In the genomic region with DNA sequence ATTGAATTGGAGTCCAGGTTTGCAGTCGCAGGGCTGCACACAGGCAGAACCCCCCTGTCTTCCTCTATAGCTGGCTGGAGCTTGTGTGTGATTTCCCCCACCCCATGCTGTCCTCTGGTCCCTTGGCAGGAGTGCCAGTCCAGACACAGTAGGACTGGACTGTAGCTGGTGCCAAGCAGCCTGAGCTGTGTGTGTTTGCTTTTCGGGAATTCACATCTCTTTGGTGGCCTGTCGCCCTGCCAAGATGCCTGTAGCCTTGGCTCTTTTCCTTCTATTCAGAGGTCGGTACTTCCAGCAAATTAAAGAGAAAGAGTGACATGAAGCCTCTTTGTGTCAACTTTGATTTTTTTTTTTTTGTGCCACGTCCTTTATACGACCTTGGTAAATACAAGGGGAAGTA, we compare ENCODE assay signal across 8 mouse cellular contexts. TPM values are rescaled to one million over a fixed set of nuclear protein-coding genes. Genes with fewer than 3 reads are reported as not detected.
A peak's percentile ranks its signal among the peaks of the same experiment; 100 is the strongest.
DNase-seq lines count a peak whose midpoint lies in the region; ATAC-seq lines count a peak whose summit lies in the region.

No protein-coding gene starts in this region.

- peaks cover 47% of the 10 kb centered on the region for H3K36me3 ChIP-seq in hindbrain, embryonic 14.5 days (replicated peaks; ENCODE audit: control insufficient read depth, insufficient read depth)
- H3K36me3 ChIP-seq in hindbrain, embryonic 11.5 days (ENCODE audit: control insufficient read depth, insufficient read depth, low read length): no peaks in the 10 kb centered on the region

- H3K9me3 ChIP-seq in hindbrain, embryonic 14.5 days (ENCODE audit: control insufficient read depth, low read length): no peaks in the 10 kb centered on the region
- no peaks in the 10 kb centered on the region for H3K9me3 ChIP-seq in hindbrain, embryonic 11.5 days (ENCODE audit: control insufficient read depth, low read length)

- peak; percentile 89 for ATAC-seq in hindbrain, embryonic 14.5 days (ENCODE audit: low FRiP score)
- ATAC-seq in hindbrain, embryonic 11.5 days (ENCODE audit: low FRiP score): no peak

- peak; percentile 73 for DNase-seq in hindbrain, embryonic 14.5 days (ENCODE audit: low spot score)
- no peak for DNase-seq in hindbrain, embryonic 11.5 days (ENCODE audit: low spot score)
- DNase-seq in NIH3T3 (ENCODE audit: low read depth): peak; percentile 29
- DNase-seq in cerebellum, adult 11-12 months: peak; percentile 66
- peak; percentile 55 to 62 for DNase-seq in layer of hippocampus, postnatal 36 days
- DNase-seq in ovary, postnatal 10 days (ENCODE audit: low spot score): no peak
- DNase-seq in testis, postnatal 14 days (ENCODE audit: low spot score): no peak
- no peak for DNase-seq in urinary bladder, postnatal 10 days (ENCODE audit: low spot score)

- H3K9ac ChIP-seq in hindbrain, embryonic 14.5 days: no peak overlapping the region
- H3K9ac ChIP-seq in hindbrain, embryonic 11.5 days (ENCODE audit: low read depth, low read length): no peak overlapping the region

- H3K27me3 ChIP-seq in hindbrain, embryonic 14.5 days (ENCODE audit: control insufficient read depth, insufficient read depth, low read length): no peaks in the 10 kb centered on the region
- H3K27me3 ChIP-seq in hindbrain, embryonic 11.5 days (ENCODE audit: control insufficient read depth, insufficient read depth, low read length): no peaks in the 10 kb centered on the region

- no peak overlapping the region for H3K27ac ChIP-seq in hindbrain, embryonic 14.5 days
- H3K27ac ChIP-seq in hindbrain, embryonic 11.5 days (ENCODE audit: low read depth, low read length): no peak overlapping the region

- H3K4me1 ChIP-seq in hindbrain, embryonic 14.5 days (replicated peaks; ENCODE audit: control insufficient read depth, insufficient read depth, low read length): peaks cover 40% of the 10 kb centered on the region
- H3K4me1 ChIP-seq in hindbrain, embryonic 11.5 days (replicated peaks; ENCODE audit: control insufficient read depth, insufficient read depth, low read length): no peaks in the 10 kb centered on the region

- no peak overlapping the region for H3K4me2 ChIP-seq in hindbrain, embryonic 14.5 days (replicated peaks)
- no peak overlapping the region for H3K4me2 ChIP-seq in hindbrain, embryonic 11.5 days (replicated peaks; ENCODE audit: low read depth, low read length)

- WGBS in hindbrain, embryonic 14.5 days: 58% methylated on average over 6 of the region's 6 CpGs
- WGBS in hindbrain, embryonic 11.5 days: 83% methylated on average over 6 of the region's 6 CpGs

- H3K4me3 ChIP-seq in hindbrain, embryonic 14.5 days (replicated peaks; ENCODE audit: low read length): no peak overlapping the region
- no peak overlapping the region for H3K4me3 ChIP-seq in hindbrain, embryonic 11.5 days (ENCODE audit: low read depth, low read length)

RNA-seq across cellular contexts. Expression of a gene that starts 6.3 kb away (rescaled TPM):
- polyA plus RNA-seq in hindbrain, embryonic 14.5 days (2014; fragmentation: Nextera tagmentation; extraction: Ambion mirVana): 256 and 290 TPM in 2 replicates
- 76.6 and 94.8 TPM in 2 replicates for polyA plus RNA-seq in hindbrain, embryonic 11.5 days (2014; fragmentation: Nextera tagmentation; extraction: Ambion mirVana)
- total RNA-seq in layer of hippocampus, postnatal 36 days (2021): 100 to 1,000 TPM; 577 to 611 TPM

Comparison
In these comparisons a context has a peak if more than half of its experiments do, and no peak if none do; other contexts are left out.
1. DNase-seq: peak in hindbrain, embryonic 14.5 days (single experiment), NIH3T3 (single experiment), cerebellum, adult 11-12 months (single experiment) and layer of hippocampus, postnatal 36 days (2 of 2); none in hindbrain, embryonic 11.5 days (single experiment), ovary, postnatal 10 days (single experiment), testis, postnatal 14 days (single experiment) and urinary bladder, postnatal 10 days (single experiment).